Mouse (Mus musculus): ENCODE measurements around the gene Rbm44. TPM values are rescaled to one million over a fixed set of nuclear protein-coding genes. Genes with fewer than 3 reads are reported as not detected.

Gene Rbm44
- total RNA-seq, 2 experiments from 2014 or later: not detected

DNA sequence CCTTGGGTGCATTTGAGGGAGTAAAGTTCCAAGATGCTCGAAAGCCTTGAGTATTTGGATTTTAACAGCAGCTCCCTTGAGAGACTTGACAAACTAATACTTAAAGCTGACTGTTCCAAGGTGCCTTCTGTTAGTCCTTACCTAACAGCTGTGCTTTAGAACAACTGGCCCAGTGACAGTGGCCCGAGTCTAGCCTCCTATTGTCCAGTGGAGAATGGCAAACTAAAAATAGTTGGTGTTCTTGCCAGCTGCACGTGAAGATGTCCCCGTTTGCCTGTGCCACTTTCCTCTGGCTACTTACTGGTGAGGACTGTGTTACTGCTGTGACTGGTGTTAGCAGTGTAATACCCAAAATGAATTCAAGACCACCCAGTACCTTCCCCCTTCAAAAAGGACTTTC is 32.0 kb downstream of the Rbm44 start:
- DNase-seq: no peak
- intact Hi-C loops (cut with DNase I): no loop called here

DNA sequence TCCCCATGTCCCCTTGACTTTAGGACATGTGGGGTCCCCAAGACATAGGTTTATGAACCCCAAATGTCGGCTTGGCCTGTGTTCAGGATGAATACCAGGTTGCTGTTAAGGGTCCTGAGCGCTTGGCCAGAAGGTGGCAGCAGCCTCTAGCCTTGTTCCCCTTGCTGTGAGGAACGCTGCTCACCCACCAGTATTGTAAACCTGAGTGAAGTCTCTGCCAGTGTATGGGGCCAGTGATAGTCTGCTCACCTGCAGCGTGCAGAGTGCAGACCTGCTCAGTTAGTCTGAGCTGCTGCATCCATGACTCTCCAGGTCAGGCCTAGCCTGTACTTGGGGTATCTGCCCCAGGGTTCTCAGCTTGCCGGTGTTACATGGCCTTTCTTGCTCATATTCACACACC is 34.2 kb downstream of the Rbm44 start:
- peak; percentile 62 to 69 for DNase-seq

DNA sequence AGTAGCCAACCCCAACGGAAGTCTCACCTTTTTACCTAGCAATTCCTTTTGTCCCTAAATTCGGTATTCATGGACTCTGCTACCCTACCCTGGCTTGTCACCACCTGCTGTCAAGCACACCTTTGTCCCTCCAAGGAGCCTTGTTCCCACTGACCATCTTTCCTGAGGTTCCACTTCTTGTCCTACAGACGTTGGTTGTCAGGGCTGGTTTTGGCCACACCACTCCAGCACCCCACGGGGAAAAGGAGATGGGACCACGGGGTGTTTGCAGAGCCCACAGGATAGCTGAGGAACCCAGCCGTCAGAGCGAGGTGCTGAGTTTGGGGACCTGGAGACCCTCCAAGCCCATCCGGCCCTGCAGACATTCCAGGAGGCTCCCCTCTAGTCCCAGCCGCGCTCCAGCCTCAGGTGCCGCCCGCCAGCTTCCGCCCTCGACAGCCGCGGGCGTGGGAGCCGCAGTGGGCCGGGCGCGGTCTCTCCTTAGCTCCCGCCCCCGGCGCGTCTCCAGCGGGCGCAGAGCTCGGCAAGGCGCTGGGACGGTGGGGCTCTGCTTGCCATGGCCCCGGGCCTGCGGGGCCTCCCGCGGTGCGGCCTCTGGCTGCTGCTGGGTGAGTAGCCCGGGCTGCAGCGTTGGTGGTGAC is 34.8 kb downstream of the Rbm44 start, which contains the start of gene Ramp1:
Ramp1 (plus strand) TSS at position 290 of the 641 bp plus-strand sequence.
- DNase-seq: peak; percentile 47 to 49
- intact Hi-C loops (cut with DNase I): loop anchor here (1.0 to 2.0 kb wide), 2 partner anchors 32 to 59 kb away; no protein-coding TSS in a partner anchor

More for the DNA sequence above, 34.2 kb downstream of the Rbm44 start:
- intact Hi-C loops (cut with DNase I): loop anchor here (1.0 to 2.0 kb wide), 2 partner anchors 32 to 60 kb away; no protein-coding TSS in a partner anchor

DNA sequence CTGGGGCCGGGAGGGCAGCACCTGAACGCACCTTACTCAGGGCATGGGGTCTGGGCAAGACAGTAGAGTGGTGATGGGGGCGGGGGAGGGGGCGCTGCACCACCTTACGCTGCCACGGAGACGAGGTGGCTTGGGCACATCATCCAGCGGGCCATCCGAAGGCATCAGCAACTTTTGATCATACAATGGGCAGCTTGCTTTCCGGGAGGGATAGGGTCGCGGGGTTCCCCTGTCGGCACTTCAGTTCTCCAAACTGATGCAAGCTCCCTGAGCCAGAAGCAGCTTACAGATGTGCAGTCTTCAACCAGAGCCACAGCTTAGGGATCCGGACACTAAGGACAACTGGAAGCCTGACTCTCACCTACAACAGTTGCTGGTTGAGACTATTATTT is 35.3 kb downstream of the Rbm44 start:
- intact Hi-C loops (cut with DNase I): no loop called here
- DNase-seq: no peak

DNA sequence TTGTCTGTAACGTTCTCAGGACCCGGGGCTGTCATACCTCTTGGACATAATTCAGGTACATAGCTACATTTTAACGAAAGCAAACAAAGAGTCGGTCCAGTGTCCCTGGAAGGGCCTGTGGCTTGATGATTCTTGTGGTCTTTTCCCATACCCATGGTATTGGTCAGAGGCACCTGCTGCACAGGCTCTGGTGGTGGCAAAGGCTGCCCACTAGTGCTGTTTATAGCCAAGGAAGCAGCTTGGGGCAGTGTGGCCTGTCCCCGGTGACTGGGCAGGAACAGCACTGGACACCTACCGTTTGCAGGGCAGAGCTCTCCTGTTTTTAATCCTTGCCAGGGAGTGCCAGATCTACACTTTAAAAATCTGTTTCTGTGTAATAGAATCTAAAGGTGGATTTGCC is 35.8 kb downstream of the Rbm44 start:
- intact Hi-C loops (cut with DNase I): no loop called here

DNA sequence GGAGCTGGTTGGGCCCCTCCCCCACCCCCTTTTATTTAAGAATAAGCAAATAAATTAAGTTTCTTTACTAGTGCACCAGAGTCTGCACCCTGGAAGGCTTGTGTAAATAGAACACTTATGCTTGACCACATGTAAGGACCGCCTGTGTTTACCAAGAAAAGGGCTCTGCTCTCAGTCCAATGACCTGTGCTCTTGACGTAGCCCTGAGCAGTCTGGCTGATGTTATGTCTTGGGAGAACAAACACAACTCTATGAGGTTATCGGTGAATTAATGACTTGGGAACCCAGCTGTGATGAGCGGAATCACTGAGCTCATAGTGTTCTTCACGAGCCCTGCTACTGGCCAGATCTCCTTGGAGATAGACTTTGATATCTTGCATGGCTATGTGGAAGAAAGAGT is 36.4 kb downstream of the Rbm44 start:
- no peak for DNase-seq
- intact Hi-C loops (cut with DNase I): no loop called here

More for the DNA sequence above, 35.8 kb downstream of the Rbm44 start:
- DNase-seq: no peak

DNA sequence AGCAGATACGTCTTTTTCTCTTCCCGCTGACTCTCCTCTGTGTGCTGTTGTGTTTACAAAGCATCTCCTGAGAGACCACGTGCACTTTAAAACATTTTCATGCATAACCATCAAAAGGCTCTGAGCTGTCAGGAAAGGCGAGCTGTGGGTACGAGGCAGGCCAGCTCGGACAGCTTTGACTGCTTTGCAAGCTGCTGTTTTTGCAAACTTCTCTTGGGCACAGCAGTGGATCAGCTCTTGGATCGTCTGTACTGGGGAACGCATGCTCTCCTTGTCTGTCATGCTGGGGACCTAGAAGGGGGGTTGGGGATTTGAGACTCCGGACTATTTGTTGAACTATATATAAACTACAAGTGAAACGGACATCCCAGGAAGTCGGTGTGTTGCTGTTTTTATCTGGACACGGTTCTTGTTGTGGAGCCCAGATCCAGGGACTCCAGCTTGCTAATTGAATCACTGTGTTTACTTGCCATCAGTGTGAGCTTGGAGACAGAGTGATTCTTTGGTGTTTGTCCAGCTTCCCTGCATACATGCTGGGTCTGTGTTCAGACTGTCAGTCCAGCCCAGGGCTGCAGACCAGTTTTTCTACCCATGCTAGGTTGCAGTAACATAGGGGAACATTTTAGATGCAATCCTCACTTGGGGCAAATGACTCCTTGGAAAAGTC is 37.0 kb downstream of the Rbm44 start:
- intact Hi-C loops (cut with DNase I): no loop called here
- no peak for DNase-seq

DNA sequence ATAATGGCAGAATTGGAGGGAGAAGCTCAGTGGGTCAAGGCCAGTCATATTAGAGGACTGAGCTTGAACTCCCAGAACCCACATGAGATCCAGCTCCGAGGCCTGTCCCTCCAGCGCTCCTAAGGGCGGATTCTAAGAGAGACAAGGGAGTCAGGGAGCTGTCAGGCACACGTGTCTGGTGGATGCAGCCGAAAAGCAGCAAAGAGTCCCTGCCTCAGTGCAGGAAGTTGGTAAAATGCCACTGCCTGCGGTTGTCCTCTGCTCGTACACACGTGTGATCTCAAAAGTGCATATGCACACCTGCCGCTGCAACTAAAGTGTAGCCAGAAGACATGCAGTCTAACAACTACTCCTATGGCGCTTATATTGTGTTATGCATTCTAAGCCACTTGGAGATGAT is 38.4 kb downstream of the Rbm44 start:
- DNase-seq: no peak
- intact Hi-C loops (cut with DNase I): no loop called here

DNA sequence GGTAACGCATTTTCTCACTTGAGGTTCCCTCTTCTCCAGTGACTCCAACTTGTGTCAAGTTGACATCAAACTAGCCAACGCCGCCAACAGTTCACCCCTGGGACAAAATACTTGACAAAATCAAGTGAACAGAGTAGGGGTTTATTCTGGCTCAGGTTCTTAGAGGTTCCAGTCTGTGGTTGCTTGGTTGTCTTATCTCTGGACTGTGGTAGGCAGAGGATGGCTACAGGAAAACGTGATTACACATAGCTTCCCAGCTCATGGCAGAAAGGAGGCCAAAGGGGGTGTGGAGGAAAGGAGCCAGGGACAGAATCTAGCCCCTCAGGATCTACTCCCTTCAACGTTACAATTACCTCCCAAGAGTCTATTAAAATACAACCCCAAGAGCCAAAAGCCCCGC is 41.8 kb downstream of the Rbm44 start:
- intact Hi-C loops (cut with DNase I): no loop called here
- DNase-seq: no peak

DNA sequence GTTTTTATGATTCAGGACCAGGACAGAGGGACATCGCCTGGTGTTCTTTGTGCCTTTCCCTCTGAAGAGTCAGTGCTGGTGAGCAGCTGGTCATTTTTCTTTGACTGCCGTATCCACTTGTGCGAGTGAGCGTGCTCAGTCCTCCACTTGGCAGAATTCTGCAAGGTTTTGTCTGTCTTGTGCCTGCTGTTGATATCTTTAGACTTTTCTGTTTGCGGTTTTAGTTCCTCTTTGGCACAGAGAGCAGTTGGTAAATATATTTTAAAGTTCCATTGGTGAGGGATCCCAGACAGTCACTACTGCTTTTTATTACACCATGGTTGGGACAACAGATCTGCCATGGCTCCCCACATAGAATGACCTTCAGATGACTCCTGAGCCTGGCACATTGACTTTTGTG is 42.4 kb downstream of the Rbm44 start:
- DNase-seq: no peak
- intact Hi-C loops (cut with DNase I): no loop called here

DNA sequence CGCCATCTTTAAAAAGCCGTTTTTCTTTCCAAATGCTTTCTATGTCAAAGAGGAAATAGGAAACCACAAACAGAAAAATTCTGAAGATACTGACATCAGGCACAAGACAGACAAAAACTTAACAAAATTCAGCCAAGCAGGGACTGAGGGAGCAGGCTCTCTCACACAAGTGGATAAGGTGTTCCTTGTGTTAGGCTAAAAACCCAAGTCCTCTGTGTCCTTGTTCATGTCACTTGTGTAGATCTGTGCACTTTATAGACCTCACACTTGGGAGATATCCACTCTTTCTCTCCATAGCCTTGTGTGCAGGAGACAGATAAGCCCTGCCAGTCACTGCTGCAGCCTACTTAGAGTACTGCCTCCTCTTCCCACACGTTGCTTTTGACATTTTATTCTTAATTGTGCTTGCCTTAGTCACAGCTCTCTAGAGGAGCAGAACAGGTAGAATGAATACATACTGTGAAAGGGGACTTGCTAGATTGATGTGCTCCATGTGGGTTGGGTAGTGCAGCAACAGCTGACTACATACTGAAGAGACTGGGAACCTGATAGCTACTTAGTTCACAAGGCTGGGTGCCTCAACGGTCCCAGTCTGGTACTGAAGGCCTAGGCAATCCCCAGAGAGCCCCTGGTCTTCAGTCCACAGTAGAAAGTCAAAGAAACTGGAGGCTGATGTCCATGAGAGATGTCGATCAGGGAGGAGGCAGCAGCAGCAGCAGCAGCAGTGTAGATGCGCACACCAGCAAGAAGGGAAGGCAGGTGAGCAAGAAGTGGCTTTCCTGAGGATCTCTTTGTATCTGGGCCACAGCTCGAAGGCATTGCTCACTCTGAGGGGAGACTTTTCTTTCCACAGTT is 43.1 kb downstream of the Rbm44 start:
- intact Hi-C loops (cut with DNase I): no loop called here
- no peak for DNase-seq

DNA sequence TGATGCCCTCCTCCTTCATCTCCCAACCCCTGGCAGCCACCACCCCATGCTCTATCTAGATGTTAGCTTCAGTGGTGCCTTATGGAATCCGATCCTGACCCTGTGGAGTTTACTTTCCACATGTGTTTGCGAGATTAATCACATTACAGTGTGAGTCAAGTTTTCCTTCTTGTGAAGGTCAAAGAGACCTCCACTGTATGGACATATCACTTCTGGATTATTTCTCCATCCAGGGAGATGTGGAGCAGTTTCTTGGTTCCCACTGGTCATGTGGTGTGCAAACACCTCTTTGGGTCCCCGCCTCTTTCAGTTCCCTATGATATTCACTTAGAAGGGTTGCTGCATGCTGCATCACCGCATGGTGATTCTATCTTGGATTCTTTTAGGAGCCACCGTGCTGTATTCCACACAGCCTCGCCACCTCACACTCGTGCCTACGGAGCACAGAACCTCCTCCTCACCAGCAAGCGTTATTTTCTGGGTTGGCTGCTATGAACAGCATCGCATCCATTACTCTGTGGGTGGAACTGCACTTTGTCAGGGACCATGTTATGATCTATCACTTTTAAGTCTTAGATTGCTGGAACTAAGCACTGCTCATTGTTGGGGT is 44.1 kb downstream of the Rbm44 start:
- no peak for DNase-seq
- intact Hi-C loops (cut with DNase I): no loop called here

DNA sequence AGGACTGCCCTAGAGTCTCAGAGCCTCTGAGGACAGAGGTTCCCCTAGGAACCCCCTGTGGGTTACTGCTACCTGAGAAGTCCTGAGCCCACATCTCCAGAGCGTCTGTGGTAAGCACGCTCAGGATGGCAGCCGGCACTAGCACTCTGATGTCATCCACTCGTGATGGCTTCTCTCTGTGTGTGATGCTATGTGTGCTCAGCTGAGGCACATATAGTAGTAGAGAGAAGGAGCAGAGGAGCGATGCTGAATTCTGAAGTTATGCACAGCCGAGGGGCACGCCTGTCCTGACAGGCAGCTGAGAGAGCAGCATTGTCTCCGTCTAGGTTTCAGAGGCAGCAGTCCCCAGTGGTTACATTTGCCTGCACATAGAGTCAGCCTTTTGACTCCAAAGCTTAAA is 47.3 kb downstream of the Rbm44 start:
- intact Hi-C loops (cut with DNase I): no loop called here
- no peak for DNase-seq

DNA sequence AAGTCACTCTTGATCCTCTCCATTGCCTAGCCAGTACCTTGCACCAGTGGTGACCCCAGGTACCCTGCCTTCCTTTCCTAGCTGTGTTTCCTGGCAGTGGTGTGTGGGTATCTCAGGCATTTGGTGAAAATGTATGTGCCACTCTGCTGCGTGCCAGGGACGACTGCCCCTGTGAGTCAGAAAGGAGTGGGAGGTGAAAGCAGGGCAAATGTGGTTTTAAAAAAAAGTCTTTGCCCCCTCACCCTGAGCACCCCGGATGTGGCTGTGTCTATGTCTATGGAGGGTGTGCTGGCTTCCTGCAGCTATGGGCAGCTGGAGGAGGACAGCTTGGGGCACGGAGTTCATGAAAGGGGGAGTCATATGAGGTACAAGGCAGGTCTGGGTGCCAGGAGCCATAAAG is 48.4 kb downstream of the Rbm44 start:
- intact Hi-C loops (cut with DNase I): no loop called here

DNA sequence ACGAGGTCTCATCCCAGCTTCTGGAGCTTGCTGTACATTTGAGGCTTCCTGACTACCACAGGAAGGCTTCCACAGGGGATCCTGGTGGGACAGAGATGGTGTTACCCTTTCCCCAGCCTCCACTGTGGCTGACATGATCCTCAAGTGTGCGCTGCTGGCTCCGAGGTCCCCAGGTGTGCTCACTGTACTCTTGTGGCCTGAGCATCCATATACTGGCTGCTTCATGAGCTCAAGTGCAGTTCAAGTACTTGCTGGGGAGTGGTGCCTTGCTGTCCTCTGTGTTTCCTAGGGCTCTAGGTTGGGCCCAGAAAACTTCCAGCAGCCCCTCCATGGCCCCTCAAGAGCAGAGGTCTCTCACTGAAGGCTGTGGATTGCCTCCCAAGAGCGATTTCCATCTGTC is 48.8 kb downstream of the Rbm44 start:
- intact Hi-C loops (cut with DNase I): no loop called here
- no peak for DNase-seq

More for the DNA sequence above, 48.4 kb downstream of the Rbm44 start:
- no peak for DNase-seq

DNA sequence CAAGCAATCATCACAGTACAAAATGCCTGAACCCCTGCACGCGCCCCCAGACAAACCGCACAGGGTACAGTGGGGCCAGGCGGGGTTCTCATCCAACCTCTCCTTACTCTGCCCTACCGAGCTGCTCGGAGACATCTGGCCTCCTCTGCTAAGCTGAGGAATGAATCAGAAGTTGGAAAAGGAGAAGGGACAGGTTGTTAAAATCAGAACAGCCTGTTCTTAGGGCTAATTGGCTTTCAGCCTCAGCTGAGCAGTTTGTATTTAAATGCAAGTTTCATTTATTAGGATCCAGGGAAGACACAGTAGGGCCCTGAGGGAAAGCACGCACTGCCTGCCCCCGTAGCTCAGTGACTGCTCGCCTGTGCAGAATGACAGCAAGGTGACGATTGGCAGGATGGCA is 54.9 kb downstream of the Rbm44 start:
- intact Hi-C loops (cut with DNase I): no loop called here
- DNase-seq: no peak

DNA sequence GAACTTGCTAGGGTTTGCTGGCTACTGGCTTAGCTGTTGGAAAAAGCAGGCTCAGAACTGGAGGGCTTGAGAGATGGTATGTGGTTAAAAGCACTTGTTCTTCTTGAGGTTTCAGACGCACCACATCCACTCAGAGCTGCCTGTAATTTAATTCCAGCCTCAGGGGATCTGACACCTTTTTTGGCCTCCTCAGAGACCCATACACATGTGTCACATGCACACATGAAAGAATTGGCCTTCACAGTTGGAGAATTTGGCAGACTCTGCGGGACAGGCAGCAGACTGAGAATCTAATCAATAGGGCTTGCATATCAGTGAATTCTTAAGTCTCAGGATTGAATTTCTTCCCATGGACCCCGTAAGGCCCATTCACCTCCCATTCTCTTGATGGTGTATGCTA is 56.2 kb downstream of the Rbm44 start:
- no peak for DNase-seq

DNA sequence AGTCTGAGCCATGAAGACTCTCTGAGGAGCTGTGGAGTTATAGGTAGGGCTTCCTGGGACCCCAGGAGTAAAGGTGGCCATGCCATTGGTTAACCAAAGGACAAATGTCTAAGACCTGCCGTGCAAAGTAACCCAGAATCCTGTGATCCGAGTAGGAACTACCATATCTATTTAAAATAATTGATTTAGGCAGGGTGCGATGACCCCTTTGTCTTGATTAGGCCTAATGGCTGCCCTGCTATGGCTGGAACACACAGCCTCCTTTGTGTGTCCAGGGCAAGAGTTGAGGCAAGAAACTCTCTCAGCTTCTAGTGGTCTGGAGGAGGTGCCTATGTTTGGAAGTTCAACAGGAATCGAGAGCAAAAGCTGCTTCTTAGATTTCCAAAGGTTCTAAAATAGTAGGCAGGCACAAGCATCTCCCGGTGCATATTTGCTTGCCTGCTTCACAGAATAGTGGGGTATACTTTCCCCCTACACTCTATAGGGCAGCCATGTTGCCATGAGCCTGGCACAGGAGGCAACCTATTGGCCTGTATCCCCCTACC is 59.4 kb downstream of the Rbm44 start:
- intact Hi-C loops (cut with DNase I): no loop called here
- no peak for DNase-seq

More for the DNA sequence above, 56.2 kb downstream of the Rbm44 start:
- intact Hi-C loops (cut with DNase I): no loop called here

DNA sequence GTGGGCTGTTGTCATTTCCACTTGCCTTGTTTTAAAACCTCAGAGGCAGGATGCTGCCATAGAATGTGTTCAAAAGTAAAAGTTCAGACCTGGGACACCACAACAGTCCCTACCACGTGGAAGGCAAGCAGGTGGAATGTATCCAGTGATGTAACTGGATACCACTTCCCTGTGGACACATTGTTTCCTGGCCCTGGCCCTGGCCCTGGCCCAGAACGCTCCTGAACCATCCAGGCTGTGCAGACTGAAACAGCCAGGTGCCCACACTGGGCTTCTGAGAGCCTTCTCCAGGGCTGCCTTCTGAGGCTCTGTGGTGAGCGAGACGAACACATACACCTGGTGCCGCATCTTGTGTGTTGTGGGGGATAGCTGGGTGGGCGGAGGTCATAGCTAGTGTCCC is 60.8 kb downstream of the Rbm44 start:
- no peak for DNase-seq
- intact Hi-C loops (cut with DNase I): no loop called here

DNA sequence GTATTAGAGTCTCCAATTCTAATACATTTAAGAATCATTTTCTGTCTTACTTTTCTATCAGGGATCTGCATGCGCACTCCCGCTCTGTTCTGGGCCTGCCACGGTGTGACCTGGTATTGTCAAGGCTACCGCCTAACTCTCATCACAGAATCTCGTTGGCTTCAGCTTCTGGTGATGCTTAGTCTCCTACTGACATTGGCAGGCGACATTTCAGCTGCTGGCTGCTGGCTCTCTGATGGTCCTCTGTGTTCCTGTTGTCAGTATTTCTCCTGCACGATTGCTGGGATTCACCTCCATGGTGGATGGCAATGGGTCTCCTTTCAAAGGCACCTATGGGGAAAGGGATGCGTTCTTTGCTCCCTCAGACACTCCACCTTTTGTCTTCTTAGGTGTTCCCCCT is 61.4 kb downstream of the Rbm44 start:
- intact Hi-C loops (cut with DNase I): no loop called here

DNA sequence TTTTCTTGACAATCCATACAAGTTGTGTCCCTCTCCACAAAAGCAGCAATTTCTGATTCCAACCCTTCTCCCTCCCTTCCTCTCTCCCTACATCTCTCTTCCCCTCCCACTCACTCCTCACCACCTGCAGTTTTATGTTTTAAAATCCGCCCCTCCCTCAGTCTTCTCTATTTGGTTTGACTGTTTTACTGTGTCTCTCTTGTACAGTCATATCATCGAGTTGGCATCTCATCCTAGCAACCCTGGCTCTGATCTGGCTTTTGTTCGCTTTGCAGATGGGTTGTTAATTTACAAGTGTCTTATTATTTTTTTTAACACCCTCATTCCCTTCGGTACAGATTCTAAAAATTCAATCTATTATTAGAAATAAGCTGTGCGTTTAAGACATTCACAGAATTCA is 62.0 kb downstream of the Rbm44 start:
- DNase-seq: no peak
- intact Hi-C loops (cut with DNase I): no loop called here

More for the DNA sequence above, 61.4 kb downstream of the Rbm44 start:
- DNase-seq: no peak
